Mouse (Mus musculus) heart, postnatal 0 days (tissue): ENCODE measurements around the gene Prr30.

ENCODE experiments used
- CTCF ChIP-seq: IDR thresholded peaks from 2 replicates; pipeline ENCODE4 v1.5.1; 2016; ENCODE audit warnings: antibody characterized with exemption, control low read depth, low read depth
- EP300 ChIP-seq: IDR thresholded peaks from 2 replicates; pipeline ENCODE4 v1.6.1; 2016; ENCODE audit warnings: antibody characterized with exemption, low read depth

DNA sequence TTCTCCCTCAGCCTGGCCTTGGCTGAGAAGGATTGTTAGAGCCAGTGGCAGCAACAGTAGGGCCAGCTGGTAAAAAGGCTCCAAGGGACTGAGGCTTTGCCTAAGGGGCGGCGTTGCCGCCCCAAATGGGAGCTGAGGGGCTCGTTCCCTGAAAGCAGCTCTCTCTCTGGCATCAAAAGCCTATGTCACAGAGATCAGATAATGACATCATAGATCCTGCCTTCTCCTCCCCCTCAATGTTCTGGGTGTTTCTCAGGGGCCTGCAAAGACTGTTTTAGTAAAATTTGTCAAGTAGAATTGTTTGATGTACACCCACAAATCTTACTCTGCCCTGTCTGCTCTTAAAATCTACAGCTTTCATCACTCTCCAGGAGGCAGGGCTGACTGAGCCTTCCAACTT is at the start of gene Prr30:
- TF ChIP-seq EP300 (no peak), CTCF (no peak)
